Comparison of ENCODE assay signal across 10 mouse cellular contexts in genomic region chr11:86898367-86898766, GRCm38 (mm10).
A peak's percentile ranks its signal among the peaks of the same experiment; 100 is the strongest.
DNase-seq lines count a peak whose midpoint lies in the region; ATAC-seq lines count a peak whose summit lies in the region.
"Had no signal": no experiment of that assay in that cellular context is flagged by ENCODE, and none has a peak within 500 bp of the region (broad histone marks: within the 10 kb centered on the region; RNA-seq: fewer than 3 reads in every experiment).

No protein-coding gene starts in this region.

- intact Hi-C loops in left cerebral cortex, postnatal 4 days (cut with DNase I): loop anchor here (10.0 kb wide), 1 partner anchor 96 kb away; the partner anchor contains the start of gene Ypel2

- WGBS in forebrain, embryonic 10.5 days: 44% methylated on average over 2 of the region's 2 CpGs
- WGBS in forebrain, embryonic 15.5 days: 32% methylated on average over 2 of the region's 2 CpGs
- 13% methylated on average over 2 of the region's 2 CpGs for WGBS in embryonic facial prominence, embryonic 11.5 days
- WGBS in midbrain, embryonic 12.5 days: 32% methylated on average over 2 of the region's 2 CpGs

- peaks cover 13% of the 10 kb centered on the region for H3K27me3 ChIP-seq in forebrain, embryonic 10.5 days (ENCODE audit: poor library complexity, severe bottlenecking)
- no peaks in the 10 kb centered on the region for H3K27me3 ChIP-seq in forebrain, embryonic 15.5 days
- no peaks in the 10 kb centered on the region for H3K27me3 ChIP-seq in embryonic facial prominence, embryonic 11.5 days (ENCODE audit: control insufficient read depth, insufficient read depth, low read length)
- peaks cover 4% of the 10 kb centered on the region for H3K27me3 ChIP-seq in midbrain, embryonic 12.5 days

- no peak overlapping the region for H3K9ac ChIP-seq in forebrain, embryonic 15.5 days (replicated peaks)
- no peak overlapping the region for H3K9ac ChIP-seq in embryonic facial prominence, embryonic 11.5 days (replicated peaks; ENCODE audit: low read length)
- H3K9ac ChIP-seq in midbrain, embryonic 12.5 days (replicated peaks): no peak overlapping the region

- no peak overlapping the region for H3K4me3 ChIP-seq in forebrain, embryonic 10.5 days
- no peak overlapping the region for H3K4me3 ChIP-seq in forebrain, embryonic 15.5 days
- no peak overlapping the region for H3K4me3 ChIP-seq in embryonic facial prominence, embryonic 11.5 days (ENCODE audit: low read depth, low read length)
- no peak overlapping the region for H3K4me3 ChIP-seq in midbrain, embryonic 12.5 days

- no peak overlapping the region for H3K4me2 ChIP-seq in forebrain, embryonic 15.5 days (replicated peaks)
- H3K4me2 ChIP-seq in embryonic facial prominence, embryonic 11.5 days (ENCODE audit: low read depth, low read length): no peak overlapping the region
- H3K4me2 ChIP-seq in midbrain, embryonic 12.5 days (replicated peaks): no peak overlapping the region

- DNase-seq in forebrain, embryonic 10.5 days (ENCODE audit: extremely low spot score, low spot score): no peak
- peak; percentile 54 for DNase-seq in left cerebral cortex, postnatal 4 days
- DNase-seq in left cerebral cortex, adult 9 months (ENCODE audit: low spot score in 2 of 2): no peak
- no peak for DNase-seq in embryonic facial prominence, embryonic 11.5 days (ENCODE audit: low spot score)
- no peak for DNase-seq in gastrocnemius, postnatal 25 days
- DNase-seq: B cell, adult 2 months; right cerebral cortex, postnatal 25 days had no signal

- no peaks in the 10 kb centered on the region for H3K36me3 ChIP-seq in forebrain, embryonic 10.5 days (replicated peaks)
- H3K36me3 ChIP-seq in forebrain, embryonic 15.5 days: no peaks in the 10 kb centered on the region
- H3K36me3 ChIP-seq in embryonic facial prominence, embryonic 11.5 days (replicated peaks; ENCODE audit: control insufficient read depth, insufficient read depth, low read depth, low read length): no peaks in the 10 kb centered on the region
- no peaks in the 10 kb centered on the region for H3K36me3 ChIP-seq in midbrain, embryonic 12.5 days

- H3K4me1 ChIP-seq in forebrain, embryonic 10.5 days: peaks cover 47% of the 10 kb centered on the region
- peaks cover 10% of the 10 kb centered on the region for H3K4me1 ChIP-seq in forebrain, embryonic 15.5 days
- no peaks in the 10 kb centered on the region for H3K4me1 ChIP-seq in embryonic facial prominence, embryonic 11.5 days (ENCODE audit: control insufficient read depth, insufficient read depth, low read length)
- H3K4me1 ChIP-seq in midbrain, embryonic 12.5 days: peaks cover 18% of the 10 kb centered on the region

- no peak for ATAC-seq in forebrain, embryonic 15.5 days (replicated peaks)
- peak; percentile 74; the same call in 1 of the 2 replicates for ATAC-seq in embryonic facial prominence, embryonic 11.5 days (replicated peaks; ENCODE audit: insufficient number of reproducible peaks, low FRiP score, low TSS enrichment, low read depth)
- ATAC-seq in midbrain, embryonic 12.5 days (ENCODE audit: low FRiP score, low read depth): peak; percentile 68; the same call in 1 of the 2 replicates
- no peak for ATAC-seq in granulocyte monocyte progenitor cell, adult 5-6 weeks (replicated peaks; ENCODE audit: poor library complexity, severe bottlenecking)

- H3K9me3 ChIP-seq in forebrain, embryonic 10.5 days: no peaks in the 10 kb centered on the region
- no peaks in the 10 kb centered on the region for H3K9me3 ChIP-seq in forebrain, embryonic 15.5 days
- no peaks in the 10 kb centered on the region for H3K9me3 ChIP-seq in embryonic facial prominence, embryonic 11.5 days (replicated peaks; ENCODE audit: control insufficient read depth, low read length)
- no peaks in the 10 kb centered on the region for H3K9me3 ChIP-seq in midbrain, embryonic 12.5 days

- H3K27ac ChIP-seq in forebrain, embryonic 10.5 days: peak overlapping the region; percentile 72
- no peak overlapping the region for H3K27ac ChIP-seq in forebrain, embryonic 15.5 days (replicated peaks)
- H3K27ac ChIP-seq in embryonic facial prominence, embryonic 11.5 days (replicated peaks; ENCODE audit: low read depth, low read length): no peak overlapping the region
- H3K27ac ChIP-seq in midbrain, embryonic 12.5 days (replicated peaks): 0 out of 2 replicates have a peak overlapping the region, but pooled peaks have one; percentile 2

Comparison
In these comparisons a context has a peak if more than half of its experiments do, and no peak if none do; other contexts are left out.
1. H3K27ac ChIP-seq: peak in forebrain, embryonic 10.5 days (single experiment) and midbrain, embryonic 12.5 days (single experiment); none in forebrain, embryonic 15.5 days (single experiment) and embryonic facial prominence, embryonic 11.5 days (single experiment).
2. ATAC-seq: peak in embryonic facial prominence, embryonic 11.5 days (single experiment) and midbrain, embryonic 12.5 days (single experiment); none in forebrain, embryonic 15.5 days (single experiment) and granulocyte monocyte progenitor cell, adult 5-6 weeks (single experiment).